Mouse (Mus musculus): ENCODE results near the gene Wfdc1.

Wfdc1 gene

GRCm38 (mm10) chr8:119678138-119678843 is 12.1 kb downstream of the Wfdc1 start:
- no peak for ATAC-seq (ENCODE audit: insufficient number of reproducible peaks, low FRiP score, low TSS enrichment)

GRCm38 (mm10) chr8:119679184-119679583 is 13.0 kb downstream of the Wfdc1 start:
- no peak for ATAC-seq (ENCODE audit: insufficient number of reproducible peaks, low FRiP score, low TSS enrichment)

DNA sequence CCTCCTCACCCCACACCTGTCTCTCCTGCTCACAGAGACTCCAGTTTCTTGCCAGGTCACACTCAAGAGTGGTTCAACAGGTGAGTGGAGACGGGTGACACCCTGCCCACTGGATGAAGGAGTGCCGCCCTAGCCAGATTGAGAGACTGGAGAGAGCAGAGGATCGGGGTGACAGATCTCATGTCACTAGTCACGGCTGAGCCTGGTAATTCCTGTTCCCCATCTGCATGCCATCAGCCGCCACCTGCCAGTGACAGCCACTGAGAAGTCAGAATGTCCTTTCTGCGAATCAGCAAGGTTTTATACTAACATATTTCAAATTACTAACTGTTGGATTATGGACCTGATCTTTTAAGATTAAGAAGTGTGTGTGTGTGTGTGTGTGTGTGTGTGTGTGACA is 24.4 kb downstream of the Wfdc1 start:
- ATAC-seq (ENCODE audit: insufficient number of reproducible peaks, low FRiP score, low TSS enrichment), result no peak

DNA sequence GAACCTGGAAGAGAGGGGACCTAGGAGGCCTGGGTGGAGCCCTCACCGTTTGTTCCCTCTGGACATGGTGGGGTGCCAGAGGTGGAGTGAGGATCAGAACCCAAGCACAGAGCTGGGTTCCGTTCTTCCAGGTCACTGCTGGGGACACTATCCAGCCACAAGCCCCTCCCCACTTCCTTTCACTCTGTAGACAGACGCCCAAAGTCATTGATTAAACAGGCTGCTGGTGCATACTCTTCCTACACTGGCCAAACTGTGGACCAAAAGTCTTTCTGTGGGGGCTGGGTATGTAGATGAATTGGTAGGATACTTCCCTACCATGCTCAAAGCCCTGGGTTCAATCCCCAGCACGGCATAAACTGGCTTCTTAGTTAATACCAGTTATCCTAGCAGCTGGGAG is 25.8 kb downstream of the Wfdc1 start:
- no peak for ATAC-seq (ENCODE audit: insufficient number of reproducible peaks, low FRiP score, low TSS enrichment)

DNA sequence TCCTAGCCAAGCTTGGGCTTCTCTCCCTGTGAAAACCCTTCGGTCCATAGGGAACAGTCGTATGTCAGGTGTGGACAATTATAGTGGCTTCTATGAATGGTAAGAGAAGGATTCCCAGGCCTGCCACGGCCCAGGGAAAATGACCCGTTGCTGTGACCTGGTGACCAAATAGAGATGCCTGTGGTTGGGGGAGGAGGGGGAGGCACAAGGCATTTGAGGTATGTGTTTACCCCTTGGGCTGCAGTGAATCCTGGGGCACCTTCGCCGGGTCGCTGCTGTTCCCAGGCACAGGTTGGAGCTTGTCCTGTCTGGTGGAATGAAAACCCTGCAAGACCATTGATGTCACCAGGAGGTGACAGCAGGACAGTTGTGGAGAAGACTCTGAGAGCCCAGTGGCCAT is 28.5 kb downstream of the Wfdc1 start:
- ATAC-seq (ENCODE audit: insufficient number of reproducible peaks, low FRiP score, low TSS enrichment), result no peak

DNA sequence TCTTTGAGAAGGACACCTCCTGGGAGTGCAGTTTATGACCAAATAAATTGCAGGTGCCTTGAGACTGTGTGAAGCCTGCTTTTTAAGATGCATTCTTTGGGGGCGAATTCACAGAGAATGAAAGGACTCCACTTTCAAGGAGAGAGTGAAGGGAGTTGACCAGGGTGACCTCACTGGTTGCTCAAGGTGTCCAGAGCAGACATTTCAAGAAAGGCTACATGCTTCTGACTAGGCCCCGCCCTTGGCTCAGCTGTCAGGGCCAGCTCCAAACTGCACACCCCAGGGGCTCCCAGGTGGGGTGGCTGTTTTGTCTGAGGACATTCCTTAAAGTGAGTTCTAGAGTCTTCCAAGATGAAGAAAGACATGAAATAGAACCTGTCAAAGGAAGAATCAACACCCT is 31.0 kb downstream of the Wfdc1 start:
- no peak for ATAC-seq (ENCODE audit: insufficient number of reproducible peaks, low FRiP score, low TSS enrichment)

DNA sequence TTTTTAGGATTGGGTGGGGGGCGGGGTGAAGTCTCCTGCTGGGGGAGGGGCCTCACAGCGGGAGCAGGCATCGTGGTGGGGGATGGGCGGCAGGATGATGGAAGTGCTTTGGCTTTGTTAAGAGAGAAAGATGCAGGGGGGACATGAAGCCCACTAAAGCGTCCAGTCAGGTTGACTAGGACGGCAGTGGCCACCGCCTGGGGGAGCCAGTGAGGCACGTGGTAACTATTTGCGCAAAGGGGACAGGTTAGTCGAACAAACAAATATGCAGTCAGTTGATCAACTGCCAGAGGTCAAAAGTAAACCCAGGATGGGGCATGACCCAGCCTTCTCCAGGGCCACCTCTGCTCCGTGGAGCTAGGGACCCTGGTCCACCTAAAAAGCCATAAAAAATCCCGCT is 32.8 kb downstream of the Wfdc1 start:
- no peak for ATAC-seq (ENCODE audit: insufficient number of reproducible peaks, low FRiP score, low TSS enrichment)

- no peak for ATAC-seq (ENCODE audit: insufficient number of reproducible peaks, low FRiP score, low TSS enrichment)
Observed at GRCm38 (mm10) chr8:119699549-119700134, 33.5 kb downstream of the Wfdc1 start, which contains the start of gene Atp2c2. Atp2c2 (plus strand) TSS chr8:119700009.

DNA sequence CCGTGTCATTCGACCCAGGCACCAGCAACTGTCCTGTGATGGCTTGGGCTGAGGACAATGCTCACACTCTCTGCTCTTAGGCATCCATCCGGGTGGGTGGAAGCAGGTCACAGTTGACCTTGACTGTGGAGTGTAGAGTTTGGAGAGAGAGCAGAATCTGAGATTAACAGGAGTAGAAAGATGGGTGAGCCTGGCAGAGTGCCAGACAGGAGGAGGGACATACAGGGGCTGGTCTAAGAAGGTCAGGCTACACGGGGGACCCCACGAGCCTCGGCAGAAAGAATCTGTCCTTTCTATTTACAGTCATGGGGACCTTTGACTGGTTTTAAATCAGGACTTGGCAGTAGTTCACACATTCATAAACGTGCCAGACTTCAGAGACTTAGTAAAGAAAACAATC is 36.8 kb downstream of the Wfdc1 start:
- no peak for ATAC-seq (ENCODE audit: insufficient number of reproducible peaks, low FRiP score, low TSS enrichment)

DNA sequence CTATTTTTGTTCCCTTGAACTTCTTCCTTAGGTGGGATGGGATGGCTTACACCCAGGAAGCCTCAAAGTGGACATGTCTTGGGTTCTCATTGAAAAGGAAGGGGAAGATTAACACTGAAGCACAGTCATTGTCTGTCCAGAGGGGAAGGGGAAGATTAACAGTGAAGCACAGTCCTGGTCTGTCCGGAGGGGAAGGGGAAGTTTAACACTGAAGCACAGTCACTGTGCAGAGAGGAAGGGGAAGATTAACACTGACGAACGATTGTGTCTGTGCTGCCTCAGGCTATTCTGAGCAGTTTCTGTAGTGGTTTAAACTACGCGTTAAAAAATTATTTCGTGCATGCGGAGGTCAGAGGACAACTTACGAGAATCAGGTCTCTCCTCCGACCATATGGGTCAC is 41.0 kb downstream of the Wfdc1 start:
- no peak for ATAC-seq (ENCODE audit: insufficient number of reproducible peaks, low FRiP score, low TSS enrichment)

DNA sequence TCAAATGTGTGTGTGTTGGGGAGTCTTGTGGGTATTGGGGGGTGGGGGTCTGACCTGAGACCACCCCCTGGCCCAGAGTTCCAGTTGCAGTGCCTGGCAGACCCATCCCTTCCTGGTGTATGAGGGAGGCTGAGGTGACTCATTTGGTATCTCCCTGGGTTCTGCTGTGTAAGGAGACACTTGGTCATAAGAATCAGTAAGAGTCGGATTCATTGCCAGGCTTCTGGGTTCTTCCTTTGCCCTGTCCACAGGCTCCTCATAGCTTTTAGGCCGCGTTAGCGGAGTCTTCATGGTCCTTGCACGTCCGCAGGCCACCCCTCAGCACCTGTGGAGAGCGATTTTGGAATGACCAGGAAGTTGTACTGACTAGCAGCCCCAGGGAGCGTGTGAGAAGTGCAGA is 42.3 kb downstream of the Wfdc1 start:
- no peak for ATAC-seq (ENCODE audit: insufficient number of reproducible peaks, low FRiP score, low TSS enrichment)

DNA sequence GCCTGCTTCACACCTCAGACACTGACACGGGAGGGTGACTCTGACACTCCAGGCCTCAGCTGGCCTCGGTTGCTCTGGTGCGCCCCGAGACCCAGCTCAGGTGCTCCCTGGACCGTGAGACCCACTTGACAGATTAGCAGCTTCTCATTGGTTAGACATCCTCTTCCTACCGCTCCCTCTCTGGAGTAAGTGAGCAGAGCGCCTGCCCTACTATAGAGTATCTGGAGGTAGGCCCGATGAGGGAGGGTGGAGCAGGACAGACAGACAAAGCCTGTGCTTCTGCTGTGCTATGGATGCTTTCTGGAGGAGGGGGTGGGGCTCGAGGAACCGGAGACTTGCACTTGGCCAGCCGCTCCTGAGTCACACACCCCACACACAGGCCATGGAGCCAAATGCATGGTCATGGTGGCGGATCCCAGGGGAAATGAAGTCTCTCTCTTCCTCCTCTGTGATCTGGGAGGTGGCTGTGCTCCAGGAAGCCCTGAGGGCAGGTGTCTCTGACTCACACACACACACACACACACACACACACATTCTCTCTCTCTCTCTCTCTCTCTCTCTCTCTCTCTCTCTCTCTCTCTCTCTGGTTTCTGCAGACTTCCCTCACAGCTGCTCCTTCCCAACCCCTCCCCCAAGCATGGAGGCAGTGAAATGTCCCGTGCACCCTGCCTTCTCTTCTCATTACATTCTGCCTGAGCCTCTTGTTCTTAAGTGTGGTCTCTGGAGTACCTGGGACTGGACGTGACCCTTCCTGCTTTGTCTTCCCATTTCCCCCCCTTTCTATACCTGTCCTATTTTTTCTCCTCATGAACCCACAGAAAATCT is 42.9 kb downstream of the Wfdc1 start:
- ATAC-seq (ENCODE audit: insufficient number of reproducible peaks, low FRiP score, low TSS enrichment), result no peak

- no peak for ATAC-seq (ENCODE audit: insufficient number of reproducible peaks, low FRiP score, low TSS enrichment)
Observed at GRCm38 (mm10) chr8:119709703-119710093, 43.5 kb downstream of the Wfdc1 start.

DNA sequence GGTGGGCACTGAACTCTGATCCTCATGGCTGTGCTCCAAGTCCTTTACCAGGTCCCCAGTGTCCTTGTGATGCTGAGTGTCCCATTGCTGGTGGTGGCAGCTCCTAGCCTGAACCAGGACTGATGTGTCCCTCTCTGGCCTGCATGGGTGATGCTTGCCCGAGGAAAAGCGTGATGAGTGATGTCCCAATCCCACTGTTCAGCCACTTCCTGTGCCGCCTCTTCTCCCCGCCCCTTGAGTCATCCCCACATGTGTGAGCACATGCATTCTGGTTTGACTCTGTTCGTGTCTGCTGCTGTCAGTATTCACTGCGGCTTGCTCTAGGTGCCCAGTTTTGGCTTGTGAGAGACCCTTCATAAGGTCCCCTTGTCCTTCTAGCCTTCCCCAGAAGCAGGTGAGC is 46.1 kb downstream of the Wfdc1 start:
- no peak for ATAC-seq (ENCODE audit: insufficient number of reproducible peaks, low FRiP score, low TSS enrichment)

DNA sequence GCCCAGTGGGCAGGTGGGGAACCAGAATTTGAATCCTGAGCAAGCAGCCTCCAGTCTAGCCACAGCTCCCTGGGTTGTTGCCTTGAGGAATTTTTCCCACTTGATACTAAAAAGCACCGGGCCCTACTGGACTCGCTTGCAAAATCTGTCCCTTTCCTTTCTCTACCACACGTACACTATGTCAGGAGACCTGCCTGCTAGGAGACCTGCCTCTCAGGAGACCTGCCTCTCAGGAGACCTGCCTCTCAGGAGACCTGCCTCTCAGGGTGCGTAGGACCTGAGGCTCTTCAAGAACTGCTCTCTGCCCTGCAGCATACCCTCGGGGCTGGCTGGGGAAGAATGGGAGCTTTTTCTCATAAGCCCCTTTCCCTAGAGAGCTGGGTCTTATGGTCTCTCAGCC is 47.3 kb downstream of the Wfdc1 start:
- ATAC-seq (ENCODE audit: insufficient number of reproducible peaks, low FRiP score, low TSS enrichment), result no peak

- ATAC-seq (ENCODE audit: insufficient number of reproducible peaks, low FRiP score, low TSS enrichment), result no peak
Observed at GRCm38 (mm10) chr8:119715221-119715620, 49.1 kb downstream of the Wfdc1 start.

DNA sequence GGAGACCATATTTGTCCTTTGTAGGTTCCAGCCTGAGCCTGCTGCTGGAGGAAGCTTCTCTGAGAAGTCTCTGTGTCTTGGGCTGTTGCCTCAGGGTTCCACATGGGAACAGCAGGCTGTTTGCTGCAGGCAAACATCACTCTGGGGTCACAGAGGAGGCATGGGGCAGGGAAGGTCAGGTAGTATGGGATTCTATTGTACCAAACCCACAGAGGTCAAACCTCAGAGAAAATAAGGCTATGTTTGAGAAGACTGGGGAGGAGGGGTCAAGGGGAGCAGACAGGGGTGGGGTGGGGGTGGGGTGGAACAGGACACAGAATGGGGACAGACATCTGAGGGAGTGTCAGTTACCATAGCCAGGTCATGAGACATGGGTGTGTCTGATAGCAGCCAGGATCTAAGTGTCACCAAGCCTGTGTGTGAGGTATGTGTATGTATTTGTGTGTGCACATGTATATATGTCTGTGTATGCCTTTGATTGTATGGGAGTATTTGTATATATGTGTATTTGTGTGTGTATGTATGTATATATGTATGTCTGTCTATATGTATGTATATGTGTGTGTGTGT is 50.6 kb downstream of the Wfdc1 start:
- ATAC-seq (ENCODE audit: insufficient number of reproducible peaks, low FRiP score, low TSS enrichment), result no peak

DNA sequence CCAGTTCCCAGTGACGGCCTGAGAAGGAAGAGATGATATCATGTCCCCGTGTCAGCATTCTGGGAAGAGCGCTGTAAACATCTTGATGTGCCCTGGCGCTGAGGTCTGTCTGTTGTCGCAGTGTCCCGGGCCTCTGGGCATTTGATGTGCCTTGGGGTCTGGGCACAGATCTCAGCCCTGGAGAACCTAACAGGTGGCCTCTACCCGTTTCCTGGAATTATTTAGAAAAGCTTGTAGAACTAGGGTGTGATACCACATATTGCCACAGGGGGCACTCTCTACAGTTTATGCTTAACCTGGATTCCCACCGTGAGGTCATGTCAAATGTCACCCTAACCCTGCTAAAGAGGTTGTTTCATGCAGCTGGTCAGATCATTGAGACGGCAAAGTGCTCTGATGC is 51.6 kb downstream of the Wfdc1 start:
- ATAC-seq (ENCODE audit: insufficient number of reproducible peaks, low FRiP score, low TSS enrichment), result no peak

DNA sequence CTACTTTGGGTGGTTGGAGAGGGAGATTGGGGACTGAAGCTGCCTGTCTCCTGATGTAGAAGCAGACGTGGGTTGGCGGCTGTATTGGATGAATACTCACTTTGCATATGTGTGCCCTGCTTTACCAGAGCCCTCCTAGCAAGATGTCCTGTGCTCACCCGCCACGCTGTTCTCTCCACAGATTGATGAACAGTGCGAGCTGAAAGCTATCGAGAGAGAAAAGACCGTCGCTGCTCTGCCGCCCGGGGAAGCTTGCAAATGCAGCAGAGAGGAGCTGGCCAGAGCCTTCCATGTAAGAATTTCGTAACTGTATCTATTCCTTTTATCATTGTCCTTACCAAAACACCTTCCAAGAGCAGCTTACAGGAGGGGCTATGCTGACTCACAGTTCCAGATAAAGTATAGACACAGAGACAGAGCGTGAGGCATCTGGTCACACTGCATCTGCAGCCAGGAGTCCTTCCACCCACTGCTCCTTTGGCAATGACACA is 52.9 kb downstream of the Wfdc1 start:
- no peak for ATAC-seq (ENCODE audit: insufficient number of reproducible peaks, low FRiP score, low TSS enrichment)

GRCm38 (mm10) chr8:119722348-119722747 is 56.2 kb downstream of the Wfdc1 start:
- ATAC-seq (ENCODE audit: insufficient number of reproducible peaks, low FRiP score, low TSS enrichment), result no peak

GRCm38 (mm10) chr8:119723676-119724075 is 57.5 kb downstream of the Wfdc1 start:
- no peak for ATAC-seq (ENCODE audit: insufficient number of reproducible peaks, low FRiP score, low TSS enrichment)

Measured in cerebellum, adult (tissue).